Mouse (Mus musculus) small intestine, adult 2 months (tissue): ENCODE results near the gene Fcf1.

ENCODE experiments used
- CTCF ChIP-seq: fragments of 200-500 bp; IDR thresholded peaks from 2 replicates; pipeline ENCODE4 v1.5.1; 2012; ENCODE audit warnings: low read depth, mild to moderate bottlenecking, control low read depth, inconsistent platforms, low read length, moderate library complexity, mixed read lengths; ENCODE audit not compliant: insufficient replicate concordance, insufficient read length; ENCODE audit errors: extremely low read depth
- POLR2A ChIP-seq: fragments of 200-500 bp; IDR thresholded peaks from 2 replicates; pipeline ENCODE4 v1.6.1; 2012; ENCODE audit warnings: low read depth, mild to moderate bottlenecking, control low read depth, inconsistent platforms, low read length, moderate library complexity

DNA sequence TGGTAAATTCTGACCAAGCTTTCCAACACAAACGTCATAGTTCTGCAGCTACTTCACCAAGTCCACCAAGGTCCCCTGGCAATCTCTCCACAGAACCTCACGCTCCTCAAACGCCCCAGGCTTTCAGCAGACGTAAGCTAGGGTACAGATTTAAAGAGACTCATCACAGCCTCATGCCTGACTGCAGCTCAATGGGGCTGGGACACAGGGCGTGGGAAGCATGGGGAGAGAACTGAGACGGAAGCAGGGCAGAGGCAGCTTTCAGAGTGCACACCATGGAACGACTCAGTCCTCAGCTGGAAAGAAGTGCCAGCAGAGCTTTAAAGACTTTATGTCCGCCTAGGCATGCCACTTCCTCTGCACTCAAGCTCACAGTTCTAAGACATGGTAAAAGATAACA lies 19.2 kb upstream of the Fcf1 start:
- TF ChIP-seq POLR2A: no peak
- no peak for TF ChIP-seq CTCF
